Mouse (Mus musculus) hindbrain, embryonic 15.5 days (tissue): ENCODE data around the gene Irx4. TPM values are rescaled to one million over a fixed set of nuclear protein-coding genes. Genes with fewer than 3 reads are reported as not detected.
A peak's percentile ranks its signal among the peaks of the same experiment; 100 is the strongest.

ENCODE experiments used
- ATAC-seq: fragments of 200-750 bp; cut with Nextera tagmentation; 2 replicates; pipeline ENCODE4 v1.8.0; 2017; ENCODE audit warnings: low read depth, moderate number of reproducible peaks, moderate TSS enrichment; ENCODE audit not compliant: low FRiP score
- H3K27ac ChIP-seq: fragments of 300-500 bp; sonication (generic); replicated peaks from 2 replicates; pipeline ENCODE4 v1.5.1; 2015; ENCODE audit warnings: mild to moderate bottlenecking, inconsistent platforms
- H3K27me3 ChIP-seq: fragments of 300-500 bp; sonication (generic); 2 replicates; pipeline ENCODE4 v1.6.1; 2015; ENCODE audit warnings: control low read depth, inconsistent platforms
- H3K36me3 ChIP-seq: fragments of 300-500 bp; sonication (generic); 2 replicates; pipeline ENCODE4 v1.6.1; 2015; ENCODE audit warnings: control low read depth, inconsistent platforms
- H3K4me1 ChIP-seq: fragments of 300-500 bp; sonication (generic); replicated peaks from 2 replicates; pipeline ENCODE4 v1.6.1; 2015; ENCODE audit warnings: control low read depth, inconsistent platforms
- H3K4me2 ChIP-seq: fragments of 300-500 bp; sonication (generic); 2 replicates; pipeline ENCODE4 v1.6.1; 2015; ENCODE audit warnings: moderate library complexity, mild to moderate bottlenecking, inconsistent platforms
- H3K4me3 ChIP-seq: fragments of 300-500 bp; sonication (generic); 2 replicates; pipeline ENCODE4 v1.5.1; 2015; ENCODE audit warnings: mild to moderate bottlenecking, inconsistent platforms
- H3K9ac ChIP-seq: fragments of 300-500 bp; sonication (generic); 2 replicates; pipeline ENCODE4 v1.6.1; 2015; ENCODE audit warnings: inconsistent platforms
- H3K9me3 ChIP-seq: fragments of 300-500 bp; sonication (generic); 2 replicates; pipeline ENCODE4 v1.6.1; 2016; ENCODE audit warnings: control low read depth, inconsistent platforms
- WGBS: fragments of 180-500 bp; shearing (Covaris S2); methylation state at CpG from one replicate; pipeline ENCODE4 v1.1.7; 2015; 5-methylcytosine and 5-hydroxymethylcytosine counted together
- polyA plus RNA-seq: library from polyadenylated mRNA; unstranded; fragments of >200 nt; fragmentation: Nextera tagmentation; extraction: Ambion mirVana; gene quantifications from 2 replicates; pipeline ENCODE4 v1.2.1, GENCODE M21; 2015

Gene Irx4
- polyA plus RNA-seq, 1 experiment from 2014 or later = 5.7 TPM

- Histone ChIP-seq H3K9me3 (no peaks in the 10 kb centered on the region), H3K9ac (no peak overlapping the region), H3K36me3 (no peaks in the 10 kb centered on the region), H3K27me3 (peaks cover 19% of the 10 kb centered on the region), H3K4me1 (no peaks in the 10 kb centered on the region), H3K27ac (no peak overlapping the region), H3K4me3 (no peak overlapping the region), H3K4me2 (no peak overlapping the region)
- ATAC-seq = no peak
- WGBS = 59% methylated on average over 6 of the region's 6 CpGs
These were observed 44.5 kb downstream of the Irx4 start for GRCm38 (mm10) chr13:73304729-73305128.

- WGBS = 31% methylated on average over 8 of the region's 8 CpGs
- no peaks in the 10 kb centered on the region for H3K9me3 ChIP-seq
- H3K4me1 ChIP-seq = no peaks in the 10 kb centered on the region
- H3K27ac ChIP-seq = no peak overlapping the region
- 0 out of 2 replicates have a peak, but pooled peaks have one; percentile 28 for ATAC-seq
- no peak overlapping the region for H3K9ac ChIP-seq
- H3K36me3 ChIP-seq = no peaks in the 10 kb centered on the region
- no peak overlapping the region for H3K4me3 ChIP-seq
- H3K27me3 ChIP-seq = peaks cover 20% of the 10 kb centered on the region
- H3K4me2 ChIP-seq = no peak overlapping the region
These were observed 45.3 kb downstream of the Irx4 start for GRCm38 (mm10) chr13:73305398-73306084.

GRCm38 (mm10) chr13:73306085-73306410 lies 45.8 kb downstream of the Irx4 start:
- no peak for ATAC-seq
- Histone ChIP-seq H3K4me2 (no peak overlapping the region), H3K27me3 (peaks cover 20% of the 10 kb centered on the region), H3K36me3 (no peaks in the 10 kb centered on the region), H3K27ac (no peak overlapping the region), H3K9ac (no peak overlapping the region), H3K9me3 (no peaks in the 10 kb centered on the region), H3K4me1 (no peaks in the 10 kb centered on the region), H3K4me3 (no peak overlapping the region)
- 45% methylated on average over 4 of the region's 4 CpGs for WGBS

GRCm38 (mm10) chr13:73306430-73306829 lies 46.2 kb downstream of the Irx4 start:
- ATAC-seq = no peak
- WGBS = 55% methylated on average over 4 of the region's 4 CpGs

GRCm38 (mm10) chr13:73310183-73310929 lies 50.1 kb downstream of the Irx4 start:
- no peaks in the 10 kb centered on the region for H3K36me3 ChIP-seq
- no peak overlapping the region for H3K4me2 ChIP-seq
- peaks cover 20% of the 10 kb centered on the region for H3K27me3 ChIP-seq
- H3K9ac ChIP-seq = no peak overlapping the region
- 20% methylated on average over 8 of the region's 8 CpGs for WGBS
- H3K27ac ChIP-seq = no peak overlapping the region
- no peak overlapping the region for H3K4me3 ChIP-seq
- H3K9me3 ChIP-seq = no peaks in the 10 kb centered on the region
- ATAC-seq = peak; percentile 62
- H3K4me1 ChIP-seq = no peaks in the 10 kb centered on the region

More at GRCm38 (mm10) chr13:73306430-73306829, 46.2 kb downstream of the Irx4 start:
- Histone ChIP-seq H3K36me3 (no peaks in the 10 kb centered on the region), H3K27me3 (peaks cover 20% of the 10 kb centered on the region), H3K4me2 (no peak overlapping the region), H3K27ac (no peak overlapping the region), H3K9me3 (no peaks in the 10 kb centered on the region), H3K4me3 (no peak overlapping the region), H3K9ac (no peak overlapping the region), H3K4me1 (no peaks in the 10 kb centered on the region)

Other genes with a start within 250 kb of the Irx4 start
- 81.1 and 88.8 TPM in 2 replicates for gene Mrpl36, start 68.0 kb downstream of the Irx4 start, polyA plus RNA-seq
- 437 and 439 TPM in 2 replicates for gene Ndufs6, start 68.1 kb downstream of the Irx4 start, polyA plus RNA-seq
- 68.1 and 74.3 TPM in 2 replicates for gene Lpcat1, start 206.7 kb downstream of the Irx4 start, polyA plus RNA-seq